Mouse (Mus musculus): ENCODE measurements around the gene Pigo. TPM values are rescaled to one million over a fixed set of nuclear protein-coding genes. Genes with fewer than 3 reads are reported as not detected.
"Not testable (repeated sequence)": the region's sequence is repeated elsewhere in the genome, so short reads cannot be mapped to it uniquely, and the experiment has no call there.

The Pigo gene
- polyA plus RNA-seq, 1 experiment = 22.3 TPM

DNA sequence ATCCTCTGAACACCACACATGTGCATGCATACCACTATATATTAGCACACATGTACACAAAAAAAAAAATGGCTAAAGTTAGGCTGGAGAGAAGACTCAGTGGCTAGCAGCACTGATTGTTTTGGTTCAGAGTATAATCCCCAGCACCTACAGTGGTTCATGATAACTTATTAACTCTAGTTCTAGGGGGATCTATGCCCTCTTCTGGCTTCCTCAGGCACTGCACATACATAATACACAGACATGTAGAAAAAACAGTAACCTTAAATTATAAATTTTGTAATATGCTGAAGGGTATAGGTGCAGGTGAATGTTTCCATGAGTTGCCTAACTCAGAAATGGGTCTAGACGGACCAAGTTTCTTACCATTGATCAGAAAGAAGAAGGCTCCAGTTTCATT, 37.3 kb downstream of the Pigo start:
- Histone ChIP-seq H3K36me3 (ENCODE audit: control insufficient read depth, insufficient read depth, low read length, poor library complexity, severe bottlenecking) (peaks cover 92% of the 10 kb centered on the region), H3K9ac (ENCODE audit: low read depth, poor library complexity, severe bottlenecking) (no peak overlapping the region), H3K27me3 (ENCODE audit: control insufficient read depth, insufficient read depth, low read length, poor library complexity, severe bottlenecking) (no peaks in the 10 kb centered on the region), H3K27ac (ENCODE audit: insufficient read depth, low read length) (no peak overlapping the region), H3K9me3 (replicated peaks; ENCODE audit: control insufficient read depth, insufficient read depth, low read length, poor library complexity, severe bottlenecking) (no peaks in the 10 kb centered on the region), H3K4me3 (ENCODE audit: low read depth, low read length) (no peak overlapping the region), H3K4me1 (ENCODE audit: control insufficient read depth, insufficient read depth, low read length) (no peaks in the 10 kb centered on the region)
- TF ChIP-seq POLR2A (IDR thresholded peaks at IDR 0.05; ENCODE audit: insufficient read depth, low read length) (no peak), EP300 (IDR thresholded peaks at IDR 0.05; ENCODE audit: insufficient read depth, low read depth, low read length) (no peak), CTCF (IDR thresholded peaks at IDR 0.05; ENCODE audit: low read depth, low read length) (no peak)

DNA sequence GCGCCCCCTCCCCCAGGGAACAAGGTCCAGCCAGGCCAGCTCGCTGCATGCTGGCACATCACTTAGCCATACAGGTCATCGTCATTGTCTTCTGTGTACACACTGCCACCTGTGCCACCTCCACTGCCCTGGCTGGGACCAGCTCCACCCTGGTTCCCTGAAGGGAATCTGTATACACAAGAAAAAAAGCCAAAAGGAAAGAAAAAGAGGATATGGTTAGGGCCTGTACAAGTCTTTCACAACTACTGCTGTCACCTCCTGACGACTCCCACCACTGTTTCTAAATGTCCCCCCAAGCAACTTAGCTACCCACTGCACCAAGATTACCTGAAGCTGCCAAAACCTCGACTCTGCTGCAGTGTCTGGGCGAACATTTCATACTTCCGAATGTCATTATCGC, 45.2 kb downstream of the Pigo start:
- H3K36me3 ChIP-seq (ENCODE audit: control insufficient read depth, insufficient read depth, low read length, poor library complexity, severe bottlenecking) = peaks cover 57% of the 10 kb centered on the region
- H3K4me1 ChIP-seq (ENCODE audit: control insufficient read depth, insufficient read depth, low read length); H3K9me3 ChIP-seq (replicated peaks; ENCODE audit: control insufficient read depth, insufficient read depth, low read length, poor library complexity, severe bottlenecking); H3K4me3 ChIP-seq (ENCODE audit: low read depth, low read length); H3K27me3 ChIP-seq (ENCODE audit: control insufficient read depth, insufficient read depth, low read length, poor library complexity, severe bottlenecking); H3K9ac ChIP-seq (ENCODE audit: low read depth, poor library complexity, severe bottlenecking); H3K27ac ChIP-seq (ENCODE audit: insufficient read depth, low read length): not testable (repeated sequence)

- H3K27me3 ChIP-seq (ENCODE audit: control insufficient read depth, insufficient read depth, low read length, poor library complexity, severe bottlenecking) = no peaks in the 10 kb centered on the region
- TF ChIP-seq CTCF (IDR thresholded peaks at IDR 0.05; ENCODE audit: low read depth, low read length) (no peak), EP300 (IDR thresholded peaks at IDR 0.05; ENCODE audit: insufficient read depth, low read depth, low read length) (no peak), POLR2A (IDR thresholded peaks at IDR 0.05; ENCODE audit: insufficient read depth, low read length) (no peak)
- H3K36me3 ChIP-seq (ENCODE audit: control insufficient read depth, insufficient read depth, low read length, poor library complexity, severe bottlenecking) = peaks cover 33% of the 10 kb centered on the region
These were observed 47.6 kb downstream of the Pigo start for GRCm38 (mm10) chr4:42978062-42978461.

GRCm38 (mm10) chr4:42973868-42974267, 51.8 kb downstream of the Pigo start:
- peaks cover 6% of the 10 kb centered on the region for H3K36me3 ChIP-seq (ENCODE audit: control insufficient read depth, insufficient read depth, low read length, poor library complexity, severe bottlenecking)
- H3K4me1 ChIP-seq (ENCODE audit: control insufficient read depth, insufficient read depth, low read length) = no peaks in the 10 kb centered on the region
- H3K27ac ChIP-seq (ENCODE audit: insufficient read depth, low read length) = no peak overlapping the region
- TF ChIP-seq EP300 (IDR thresholded peaks at IDR 0.05; ENCODE audit: insufficient read depth, low read depth, low read length) (no peak), CTCF (IDR thresholded peaks at IDR 0.05; ENCODE audit: low read depth, low read length) (no peak), POLR2A (IDR thresholded peaks at IDR 0.05; ENCODE audit: insufficient read depth, low read length) (no peak)
- H3K9ac ChIP-seq (ENCODE audit: low read depth, poor library complexity, severe bottlenecking) = no peak overlapping the region
- H3K9me3 ChIP-seq (replicated peaks; ENCODE audit: control insufficient read depth, insufficient read depth, low read length, poor library complexity, severe bottlenecking) = no peaks in the 10 kb centered on the region
- H3K4me3 ChIP-seq (ENCODE audit: low read depth, low read length) = no peak overlapping the region
- peaks cover 2% of the 10 kb centered on the region; the same call in 1 of the 2 replicates for H3K27me3 ChIP-seq (ENCODE audit: control insufficient read depth, insufficient read depth, low read length, poor library complexity, severe bottlenecking)

More at GRCm38 (mm10) chr4:42978062-42978461, 47.6 kb downstream of the Pigo start:
- no peak overlapping the region for H3K4me3 ChIP-seq (ENCODE audit: low read depth, low read length)
- no peak overlapping the region for H3K9ac ChIP-seq (ENCODE audit: low read depth, poor library complexity, severe bottlenecking)
- no peaks in the 10 kb centered on the region for H3K4me1 ChIP-seq (ENCODE audit: control insufficient read depth, insufficient read depth, low read length)
- no peaks in the 10 kb centered on the region for H3K9me3 ChIP-seq (replicated peaks; ENCODE audit: control insufficient read depth, insufficient read depth, low read length, poor library complexity, severe bottlenecking)
- no peak overlapping the region for H3K27ac ChIP-seq (ENCODE audit: insufficient read depth, low read length)

GRCm38 (mm10) chr4:42972952-42973351, 52.7 kb downstream of the Pigo start:
- H3K27ac ChIP-seq (ENCODE audit: insufficient read depth, low read length) = no peak overlapping the region

GRCm38 (mm10) chr4:42969304-42969703, 56.3 kb downstream of the Pigo start, which contains the start of gene 1700022I11Rik:
TSS of gene 1700022I11Rik (plus strand) at chr4:42969604.
- H3K4me3 ChIP-seq (ENCODE audit: low read depth, low read length) = no peak within 1 kb of the TSS
- TF ChIP-seq POLR2A (IDR thresholded peaks at IDR 0.05; ENCODE audit: insufficient read depth, low read length) (no peak), CTCF (IDR thresholded peaks at IDR 0.05; ENCODE audit: low read depth, low read length) (no peak), EP300 (IDR thresholded peaks at IDR 0.05; ENCODE audit: insufficient read depth, low read depth, low read length) (no peak)
- H3K27me3 ChIP-seq (ENCODE audit: control insufficient read depth, insufficient read depth, low read length, poor library complexity, severe bottlenecking) = peaks cover 2% of the 10 kb centered on the region; the same call in 1 of the 2 replicates

More at GRCm38 (mm10) chr4:42972952-42973351, 52.7 kb downstream of the Pigo start:
- Histone ChIP-seq H3K4me3 (ENCODE audit: low read depth, low read length) (no peak overlapping the region), H3K9ac (ENCODE audit: low read depth, poor library complexity, severe bottlenecking) (no peak overlapping the region), H3K9me3 (replicated peaks; ENCODE audit: control insufficient read depth, insufficient read depth, low read length, poor library complexity, severe bottlenecking) (no peaks in the 10 kb centered on the region), H3K27me3 (ENCODE audit: control insufficient read depth, insufficient read depth, low read length, poor library complexity, severe bottlenecking) (peaks cover 2% of the 10 kb centered on the region; the same call in 1 of the 2 replicates), H3K36me3 (ENCODE audit: control insufficient read depth, insufficient read depth, low read length, poor library complexity, severe bottlenecking) (no peaks in the 10 kb centered on the region), H3K4me1 (ENCODE audit: control insufficient read depth, insufficient read depth, low read length) (no peaks in the 10 kb centered on the region)
- no peak for TF ChIP-seq EP300 (IDR thresholded peaks at IDR 0.05; ENCODE audit: insufficient read depth, low read depth, low read length)
- TF ChIP-seq CTCF (IDR thresholded peaks at IDR 0.05; ENCODE audit: low read depth, low read length) = no peak
- no peak for TF ChIP-seq POLR2A (IDR thresholded peaks at IDR 0.05; ENCODE audit: insufficient read depth, low read length)

More at GRCm38 (mm10) chr4:42969304-42969703, 56.3 kb downstream of the Pigo start, which contains the start of gene 1700022I11Rik:
- H3K36me3 ChIP-seq (ENCODE audit: control insufficient read depth, insufficient read depth, low read length, poor library complexity, severe bottlenecking) = no peaks in the 10 kb centered on the region
- no peak within 1 kb of the TSS for H3K9ac ChIP-seq (ENCODE audit: low read depth, poor library complexity, severe bottlenecking)
- no peaks in the 10 kb centered on the region for H3K4me1 ChIP-seq (ENCODE audit: control insufficient read depth, insufficient read depth, low read length)
- no peaks in the 10 kb centered on the region for H3K9me3 ChIP-seq (replicated peaks; ENCODE audit: control insufficient read depth, insufficient read depth, low read length, poor library complexity, severe bottlenecking)
- H3K27ac ChIP-seq (ENCODE audit: insufficient read depth, low read length) = no peak within 1 kb of the TSS

Other genes starting within 250 kb of the Pigo start
- not detected in 2 replicates for gene Fam205a1, start 171.9 kb downstream of the Pigo start, polyA plus RNA-seq (2011; ENCODE audit: insufficient read depth, insufficient read length, low read depth, missing spikeins)
- gene Gm12394, start 169.0 kb downstream of the Pigo start, polyA plus RNA-seq (2011; ENCODE audit: insufficient read depth, insufficient read length, low read depth, missing spikeins) = not detected in 2 replicates
- gene Fam205c, start 151.6 kb downstream of the Pigo start, polyA plus RNA-seq (2011; ENCODE audit: insufficient read depth, insufficient read length, low read depth, missing spikeins) = not detected in 2 replicates
- gene Phf24, start 109.2 kb downstream of the Pigo start, polyA plus RNA-seq (2011; ENCODE audit: insufficient read depth, insufficient read length, low read depth, missing spikeins) = 0.10 TPM in 1 of 2 replicates, not detected in the other
- 27.2 and 28.9 TPM in 2 replicates for gene Dnajb5, start 76.0 kb downstream of the Pigo start, polyA plus RNA-seq (2011; ENCODE audit: insufficient read depth, insufficient read length, low read depth, missing spikeins)
- gene 1700022I11Rik, start 56.2 kb downstream of the Pigo start, polyA plus RNA-seq (2011; ENCODE audit: insufficient read depth, insufficient read length, low read depth, missing spikeins) = not detected in 2 replicates
- gene Vcp, start 25.3 kb downstream of the Pigo start, polyA plus RNA-seq (2011; ENCODE audit: insufficient read depth, insufficient read length, low read depth, missing spikeins) = 384 and 390 TPM in 2 replicates
- gene Fancg, start 15.3 kb downstream of the Pigo start, polyA plus RNA-seq (2011; ENCODE audit: insufficient read depth, insufficient read length, low read depth, missing spikeins) = 12.8 and 13.8 TPM in 2 replicates
- 177 and 187 TPM in 2 replicates for gene Stoml2, start 5.9 kb upstream of the Pigo start, polyA plus RNA-seq (2011; ENCODE audit: insufficient read depth, insufficient read length, low read depth, missing spikeins)
- 11.0 and 13.2 TPM in 2 replicates for gene Fam214b, start 20.4 kb upstream of the Pigo start, polyA plus RNA-seq (2011; ENCODE audit: insufficient read depth, insufficient read length, low read depth, missing spikeins)
- gene Unc13b, start 33.1 kb upstream of the Pigo start, polyA plus RNA-seq (2011; ENCODE audit: insufficient read depth, insufficient read length, low read depth, missing spikeins) = 19.9 and 23.1 TPM in 2 replicates
- gene Atp8b5, start 241.3 kb upstream of the Pigo start, polyA plus RNA-seq (2011; ENCODE audit: insufficient read depth, insufficient read length, low read depth, missing spikeins) = 0.21 and 1.4 TPM in 2 replicates